Mouse (Mus musculus) G1E (cell line): ENCODE results near the gene Gm21903.

Experiments
- CTCF ChIP-seq: IDR thresholded peaks from 2 replicates; pipeline ENCODE4 v1.5.1; 2012; ENCODE audit warnings: low read depth, low read length, inconsistent platforms, mixed read lengths
- GATA1 ChIP-seq: IDR thresholded peaks from 2 replicates; pipeline ENCODE4 v1.6.1; 2012; ENCODE audit warnings: borderline replicate concordance, low read length, inconsistent platforms, mixed read lengths
- POLR2AphosphoS5 ChIP-seq: IDR thresholded peaks from 2 replicates; pipeline ENCODE4 v1.6.1; 2012; ENCODE audit warnings: low read depth, low read length, inconsistent platforms; ENCODE audit not compliant: insufficient replicate concordance

- TF ChIP-seq CTCF: no peak
- no peak for TF ChIP-seq GATA1
- TF ChIP-seq POLR2AphosphoS5: no peak
These were observed 26.0 kb downstream of the Gm21903 start for GRCm38 (mm10) chr17:39017184-39017583.
